Mouse (Mus musculus) intestine, embryonic 16.5 days (tissue): ENCODE measurements around the gene Ciita. TPM values are rescaled to one million over a fixed set of nuclear protein-coding genes. Genes with fewer than 3 reads are reported as not detected.

Experiments used
- ATAC-seq: fragments of 200-750 bp; cut with Nextera tagmentation; 2 replicates; pipeline ENCODE4 v1.8.0; 2017; ENCODE audit warnings: moderate TSS enrichment, moderate library complexity
- H3K27ac ChIP-seq: fragments of 300-500 bp; sonication (generic); 2 replicates; pipeline ENCODE4 v1.5.1; 2014; ENCODE audit warnings: mild to moderate bottlenecking, low read length
- H3K27me3 ChIP-seq: fragments of 300-500 bp; sonication (generic); replicated peaks from 2 replicates; pipeline ENCODE4 v1.6.1; 2014; ENCODE audit warnings: low read length, control low read depth, mixed read lengths; ENCODE audit not compliant: control insufficient read depth, insufficient read depth
- H3K36me3 ChIP-seq: fragments of 300-500 bp; sonication (generic); 2 replicates; pipeline ENCODE4 v1.6.1; 2014; ENCODE audit warnings: low read length, control low read depth; ENCODE audit not compliant: control insufficient read depth, insufficient read depth
- H3K4me1 ChIP-seq: fragments of 300-500 bp; sonication (generic); 2 replicates; pipeline ENCODE4 v1.6.1; 2014; ENCODE audit warnings: low read length, control low read depth, mixed read lengths; ENCODE audit not compliant: control insufficient read depth, insufficient read depth
- H3K4me2 ChIP-seq: fragments of 300-500 bp; sonication (generic); 2 replicates; pipeline ENCODE4 v1.6.1; 2014; ENCODE audit warnings: low read depth, low read length, control low read depth
- H3K4me3 ChIP-seq: fragments of 300-500 bp; sonication (generic); 2 replicates; pipeline ENCODE4 v1.5.1; 2014; ENCODE audit warnings: mild to moderate bottlenecking, low read length
- H3K9ac ChIP-seq: fragments of 300-500 bp; sonication (generic); 2 replicates; pipeline ENCODE4 v1.6.1; 2014; ENCODE audit warnings: low read depth, low read length
- H3K9me3 ChIP-seq: fragments of 300-500 bp; sonication (generic); 2 replicates; pipeline ENCODE4 v1.6.1; 2016; ENCODE audit warnings: low read length, control low read depth; ENCODE audit not compliant: control insufficient read depth
- WGBS: fragments of 180-500 bp; shearing (Covaris S2); extraction: QIAGEN DNeasy Blood & Tissue Kit; methylation state at CpG from one replicate; pipeline ENCODE4 v1.1.7; 2014; 5-methylcytosine and 5-hydroxymethylcytosine counted together
- polyA plus RNA-seq: library from polyadenylated mRNA; unstranded; fragments of >200 nt; fragmentation: Nextera tagmentation; extraction: Ambion mirVana; gene quantifications from 2 replicates; pipeline ENCODE4 v1.2.1, GENCODE M21; 2015

The Ciita gene
- polyA plus RNA-seq, 1 experiment from 2014 or later, result 0.49 TPM

GRCm38 (mm10) chr16:10575915-10576314 lies 96.1 kb downstream of the Ciita start:
- H3K27me3 ChIP-seq, result no peaks in the 10 kb centered on the region
- no peak overlapping the region for H3K4me2 ChIP-seq
- H3K9ac ChIP-seq, result no peak overlapping the region
- no peak overlapping the region for H3K27ac ChIP-seq
- H3K36me3 ChIP-seq, result no peaks in the 10 kb centered on the region
- WGBS, result 93% methylated on average over 4 of the region's 4 CpGs
- no peak overlapping the region for H3K4me3 ChIP-seq
- no peaks in the 10 kb centered on the region for H3K4me1 ChIP-seq
- no peak for ATAC-seq
- no peaks in the 10 kb centered on the region for H3K9me3 ChIP-seq

GRCm38 (mm10) chr16:10577548-10577947 lies 97.7 kb downstream of the Ciita start:
- Histone ChIP-seq H3K9me3 (no peaks in the 10 kb centered on the region), H3K4me3 (no peak overlapping the region), H3K4me1 (no peaks in the 10 kb centered on the region), H3K9ac (no peak overlapping the region), H3K27me3 (no peaks in the 10 kb centered on the region), H3K4me2 (no peak overlapping the region), H3K27ac (no peak overlapping the region), H3K36me3 (no peaks in the 10 kb centered on the region)
- no peak for ATAC-seq
- 70% methylated on average over 5 of the region's 5 CpGs for WGBS

Other genes with a start within 250 kb of the Ciita start
- 18.5 and 19.3 TPM in 2 replicates for gene Emp2, start 166.1 kb upstream of the Ciita start, polyA plus RNA-seq
- 0.27 and 0.35 TPM in 2 replicates for gene Tekt5, start 84.6 kb upstream of the Ciita start, polyA plus RNA-seq
- gene Nubp1, start 68.1 kb upstream of the Ciita start, polyA plus RNA-seq, result 52.0 and 52.6 TPM in 2 replicates
- gene Tvp23a, start 32.7 kb upstream of the Ciita start, polyA plus RNA-seq, result 6.5 and 6.8 TPM in 2 replicates
- gene Dexi, start 63.0 kb downstream of the Ciita start, polyA plus RNA-seq, result 2.9 and 6.7 TPM in 2 replicates
- 22.1 and 24.3 TPM in 2 replicates for gene Clec16a, start 65.3 kb downstream of the Ciita start, polyA plus RNA-seq